Mouse (Mus musculus) lung, adult 2 months (tissue): ENCODE measurements at regions not wholly inside any gene's neighbourhood (a gene's known extent, or its start where the extent isn't known, plus 50 kb on each side); places are given as distances from the start of the nearest gene placed in this dataset.

ENCODE experiments used
- CTCF ChIP-seq: fragments of 200-500 bp; IDR thresholded peaks from 2 replicates; pipeline ENCODE4 v1.5.1; 2011; ENCODE audit warnings: mild to moderate bottlenecking, low read length, control low read depth; ENCODE audit not compliant: insufficient read depth
- POLR2A ChIP-seq: fragments of 200-500 bp; IDR thresholded peaks from 2 replicates; pipeline ENCODE4 v1.6.1; 2011; ENCODE audit warnings: low read depth, mild to moderate bottlenecking, control low read depth, low read length, borderline replicate concordance; ENCODE audit errors: extremely low read depth

DNA sequence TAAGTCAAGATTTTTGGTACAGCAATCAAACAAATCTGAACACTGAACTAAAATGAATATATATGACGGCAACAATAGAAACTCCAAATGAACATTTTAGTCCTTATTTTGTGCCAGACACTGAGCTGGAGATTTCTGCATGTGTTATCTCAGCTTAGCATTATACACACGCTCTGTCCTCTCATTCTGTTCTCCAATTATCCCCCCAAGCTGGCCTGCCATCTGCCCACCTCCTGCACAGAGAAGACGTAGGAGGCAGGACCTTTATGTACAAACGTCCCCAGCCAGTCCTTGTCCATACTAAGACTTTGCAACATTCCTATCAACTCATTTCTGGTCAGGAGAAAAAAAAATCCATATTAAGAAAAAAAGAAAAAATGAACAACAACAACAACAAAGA lies 148.5 kb upstream of the Mef2c start:
- TF ChIP-seq POLR2A (no peak), CTCF (no peak)
